Mouse (Mus musculus): ENCODE data around the gene Nmnat3.
"Not testable (repeated sequence)": the region's sequence is repeated elsewhere in the genome, so short reads cannot be mapped to it uniquely, and the experiment has no call there.

The Nmnat3 gene

DNA sequence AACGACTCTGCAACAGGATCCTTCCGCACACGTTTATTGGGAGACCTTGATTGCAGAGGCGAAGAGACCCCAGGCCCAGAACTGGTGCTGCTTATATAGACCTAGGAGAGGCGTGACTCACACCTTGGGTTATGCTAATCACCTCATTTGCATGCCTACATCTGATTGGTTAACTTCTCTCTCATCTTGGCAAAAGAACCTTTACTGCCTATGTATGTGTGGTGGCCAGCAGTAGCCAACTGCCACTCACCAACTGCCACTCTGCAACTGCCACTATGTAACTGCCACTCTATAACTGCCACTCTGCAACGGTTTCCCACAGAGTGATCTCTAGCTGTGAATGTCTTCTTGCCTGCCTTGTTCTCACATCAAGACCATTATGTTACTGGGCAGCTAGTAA lies at the start of gene Nmnat3:
TSS of gene Nmnat3 (plus strand) at position 301 of the 400 bp plus-strand sequence.
- DNase-seq (ENCODE audit: low read depth, low spot score) = not testable (repeated sequence)

DNA sequence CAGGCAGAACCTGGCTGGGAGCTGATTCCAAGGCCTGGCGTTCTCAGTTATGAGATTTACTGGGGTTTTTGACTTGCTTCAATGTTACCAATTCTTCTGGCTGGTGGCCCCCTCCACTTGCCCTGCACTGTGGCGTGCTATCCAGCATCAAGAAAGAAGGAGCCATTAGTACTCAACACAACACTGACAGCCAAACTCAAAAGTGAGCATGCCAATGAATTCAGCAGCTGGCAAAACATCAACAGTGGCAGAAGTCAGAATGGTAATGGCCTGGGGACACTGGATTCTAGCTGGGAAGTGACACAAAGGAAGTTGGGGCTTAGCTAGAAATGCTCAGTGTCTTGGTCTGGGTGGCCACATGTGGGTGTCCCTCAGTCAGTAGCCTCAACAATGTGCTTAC lies 43.8 kb upstream of the Nmnat3 start:
- DNase-seq (ENCODE audit: low read depth, low spot score) = no peak

DNA sequence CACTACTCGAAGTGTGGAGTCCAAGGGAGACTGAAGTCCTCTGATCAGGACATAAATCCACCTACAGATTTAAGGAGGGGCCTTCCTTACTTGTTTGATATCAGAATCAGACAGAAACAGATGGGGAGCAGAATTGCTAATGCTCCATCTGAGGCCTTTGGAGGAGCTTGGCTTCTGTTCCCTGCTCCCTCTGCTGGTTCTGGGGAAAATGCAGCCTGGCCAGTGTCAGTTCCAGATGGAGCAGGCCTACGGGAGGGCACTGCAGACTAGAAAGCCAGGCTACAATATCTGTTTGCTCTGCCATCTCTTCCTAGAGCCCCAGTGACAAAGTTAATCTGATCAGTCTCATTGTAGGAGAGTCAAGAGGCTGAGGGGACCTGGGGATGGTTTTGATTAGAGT lies 43.0 kb upstream of the Nmnat3 start:
- peak; percentile 36 for DNase-seq (ENCODE audit: low read depth, low spot score)

DNA sequence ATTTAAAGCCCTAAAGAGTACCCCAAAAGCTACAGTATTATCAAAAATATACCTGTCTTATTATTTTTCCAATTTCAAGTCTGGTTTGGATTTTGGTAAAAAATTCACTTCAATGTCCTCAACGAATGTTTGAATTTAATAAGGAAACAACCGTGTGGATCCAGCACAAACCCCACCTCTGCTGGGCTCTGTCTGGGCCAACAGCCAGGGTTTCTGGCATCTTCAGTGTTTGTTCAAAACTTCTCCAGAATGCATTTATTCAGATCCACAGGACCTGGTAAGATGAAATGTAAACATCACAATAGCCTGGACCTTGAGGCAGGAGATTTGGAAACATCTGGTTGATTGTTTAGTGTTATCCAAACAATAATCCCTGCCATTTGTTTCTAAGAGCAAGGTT lies 42.0 kb upstream of the Nmnat3 start:
- no peak for DNase-seq (ENCODE audit: low read depth, low spot score)

DNA sequence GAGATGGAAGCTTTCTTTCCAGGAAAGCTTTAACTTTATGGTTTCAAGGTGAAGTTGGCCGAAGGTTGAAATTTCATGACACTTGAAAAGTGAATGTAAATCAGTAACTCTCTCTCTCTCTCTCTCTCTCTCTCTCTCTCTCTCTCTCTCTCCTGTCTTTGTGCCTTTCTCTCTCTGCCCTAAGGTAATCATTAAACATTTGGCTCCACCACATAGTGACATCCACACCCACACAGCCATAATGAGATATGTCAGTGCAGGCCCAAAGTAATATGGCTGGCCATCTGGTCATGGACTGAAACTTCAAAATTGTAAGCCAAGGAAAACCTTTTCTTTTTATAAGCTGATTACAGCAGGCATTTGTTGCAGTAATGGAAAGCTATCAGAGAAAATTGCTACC lies 40.9 kb upstream of the Nmnat3 start:
- no peak for DNase-seq (ENCODE audit: low read depth, low spot score)

DNA sequence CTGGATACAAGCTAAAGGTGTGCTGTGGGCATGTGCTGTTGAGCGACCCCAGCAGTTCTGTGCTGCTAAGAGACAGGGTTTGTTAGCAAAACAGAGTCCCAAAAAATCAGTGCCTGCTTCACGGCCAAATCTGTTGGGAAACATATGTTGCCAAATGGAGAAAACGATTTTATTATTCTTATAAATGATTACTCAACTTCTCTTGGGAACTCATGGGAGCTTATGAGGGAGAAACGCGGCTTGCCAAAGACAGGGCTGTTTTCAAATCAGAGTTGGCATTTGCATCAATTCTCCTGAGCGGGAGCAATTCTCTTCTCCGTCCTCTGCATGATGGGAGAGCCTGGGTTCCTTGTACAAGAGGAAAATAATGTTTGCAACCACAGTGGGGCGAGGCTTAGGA lies 27.0 kb upstream of the Nmnat3 start:
- DNase-seq (ENCODE audit: low read depth, low spot score) = peak; percentile 21

DNA sequence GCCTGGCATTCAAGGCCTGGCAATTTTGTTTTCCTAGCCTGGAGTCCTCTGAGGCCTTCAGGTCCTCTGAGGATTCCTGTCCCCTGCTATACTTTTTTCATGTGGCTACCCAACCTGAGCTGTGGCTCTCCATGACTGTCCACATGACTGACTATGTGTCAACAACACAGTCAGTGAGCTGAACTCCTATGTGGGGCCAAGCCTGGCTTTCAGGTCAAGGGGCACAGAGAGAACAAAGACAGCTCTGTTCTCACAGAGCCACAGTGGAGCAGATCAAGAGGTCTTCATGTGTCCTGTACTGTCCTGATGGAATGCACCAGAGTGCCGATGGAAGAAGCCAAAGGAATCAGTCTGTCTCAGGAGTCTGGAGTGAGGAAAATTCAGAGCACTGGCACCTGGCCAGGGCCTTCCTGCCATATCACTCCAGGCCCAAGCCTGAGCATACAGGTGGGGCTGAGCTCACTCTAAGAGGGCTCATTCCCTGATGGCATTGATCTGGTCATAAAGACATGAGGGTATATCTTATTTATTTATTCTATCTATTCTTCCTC lies 25.7 kb upstream of the Nmnat3 start:
- no peak for DNase-seq (ENCODE audit: low read depth, low spot score)

DNA sequence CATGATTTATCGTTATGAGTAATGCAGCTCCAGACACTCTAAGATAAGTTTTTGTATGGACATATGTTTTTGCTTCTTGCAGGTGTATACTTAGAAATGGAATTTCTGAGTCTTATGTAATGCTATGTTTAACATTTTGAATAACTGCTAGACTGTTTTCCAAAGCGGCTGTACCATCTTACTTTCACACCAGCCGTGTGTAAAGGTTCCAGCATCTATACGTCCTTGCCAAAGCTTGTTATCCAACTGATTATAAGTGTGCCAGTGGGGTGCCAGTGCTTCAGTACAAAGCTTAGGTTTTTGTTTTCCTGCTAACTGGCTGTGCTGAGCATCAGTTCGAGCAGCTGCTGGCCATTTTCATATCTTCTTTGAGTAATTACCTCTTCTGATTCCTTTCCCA lies 22.3 kb upstream of the Nmnat3 start:
- peak; percentile 53 for DNase-seq (ENCODE audit: low read depth, low spot score)

DNA sequence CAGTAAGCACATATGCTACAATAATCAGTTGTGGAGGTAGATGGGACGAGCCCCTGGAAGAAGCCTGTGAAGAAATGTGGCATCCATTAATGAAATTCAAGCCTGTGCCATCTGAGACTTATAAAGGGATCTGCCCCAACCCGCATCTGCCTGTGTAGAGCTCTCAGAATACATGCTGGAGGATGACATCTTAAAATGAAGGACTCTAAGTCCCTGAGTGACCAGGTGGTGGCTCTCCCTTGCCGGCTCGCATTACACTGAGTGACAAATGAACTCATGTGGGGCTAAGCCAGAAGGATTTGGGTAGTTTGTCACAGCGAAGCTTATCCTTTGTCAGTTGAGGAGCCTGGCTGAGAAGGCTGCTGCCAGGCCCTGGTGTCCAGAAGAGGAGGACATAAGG lies 14.5 kb upstream of the Nmnat3 start:
- no peak for DNase-seq (ENCODE audit: low read depth, low spot score)

DNA sequence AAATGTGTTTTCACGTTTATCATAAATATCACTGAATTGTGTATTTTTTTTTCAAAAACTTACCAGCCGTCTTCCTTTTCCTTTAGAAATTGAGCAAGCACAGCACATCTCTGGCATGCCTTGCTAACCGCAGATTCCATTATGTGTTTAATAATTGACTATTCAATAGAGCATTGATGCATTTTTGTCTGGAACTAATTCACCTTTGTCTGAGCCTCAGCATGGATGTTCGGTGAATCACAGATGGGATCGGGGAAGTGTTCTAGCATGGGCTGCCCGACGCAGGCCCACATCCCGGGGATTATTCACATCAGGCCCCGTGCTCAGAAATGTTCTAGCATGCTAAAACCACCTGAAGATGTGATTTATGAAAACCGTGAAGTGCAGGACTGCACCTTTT lies 12.2 kb upstream of the Nmnat3 start:
- no peak for DNase-seq (ENCODE audit: low read depth, low spot score)

DNA sequence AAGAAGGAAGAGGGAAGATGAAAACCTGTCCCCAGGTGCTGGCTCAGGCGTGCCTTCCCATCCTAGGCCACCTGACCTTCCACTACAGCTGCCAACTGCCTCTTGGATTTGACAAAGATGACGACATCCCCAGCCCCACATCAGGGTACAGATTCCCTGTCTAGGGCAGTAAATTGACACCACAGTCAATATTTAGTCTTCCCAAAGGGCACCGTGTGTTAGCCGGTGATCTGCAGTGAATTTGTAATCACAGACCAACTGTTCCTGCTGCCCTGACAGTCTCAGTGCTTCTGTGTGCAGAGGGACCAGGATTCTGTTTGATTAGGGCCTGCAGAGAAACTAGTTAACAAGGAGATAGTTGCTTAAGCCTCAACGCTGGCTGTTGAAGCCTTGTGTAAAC lies 7.1 kb upstream of the Nmnat3 start:
- DNase-seq (ENCODE audit: low read depth, low spot score) = no peak

DNA sequence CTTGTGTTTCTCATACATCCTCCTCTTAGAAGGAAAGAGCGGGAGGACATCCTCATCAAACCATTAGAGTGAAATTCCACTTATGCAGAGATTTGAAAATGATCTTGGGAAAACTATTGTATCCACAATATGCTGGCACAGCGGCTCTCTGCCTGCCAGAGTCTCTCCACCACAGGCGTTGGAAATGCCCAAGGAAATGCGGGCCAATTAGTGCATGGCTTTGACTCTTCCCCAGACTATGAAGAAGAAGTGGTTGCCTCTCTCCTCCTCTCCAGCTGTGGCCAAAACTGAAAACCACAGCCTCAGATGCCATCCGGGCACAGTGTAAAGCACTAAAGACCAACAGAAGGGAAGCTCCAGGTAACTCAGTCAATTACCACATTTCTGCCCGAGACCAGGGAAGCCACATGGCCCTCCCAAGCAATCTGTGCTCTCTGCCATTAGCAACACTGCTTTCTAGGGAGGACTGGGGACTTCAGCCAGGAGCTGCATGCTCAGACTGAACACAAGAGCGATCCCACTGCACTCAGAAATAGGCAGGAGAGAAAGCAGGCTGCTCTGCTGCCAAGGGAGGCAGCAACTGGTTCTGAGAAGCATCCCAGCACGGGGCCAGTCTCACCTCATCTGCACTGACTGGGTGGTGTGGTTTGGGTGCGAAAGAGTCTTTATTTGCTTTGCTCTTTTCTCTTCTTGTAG lies 1.5 kb upstream of the Nmnat3 start:
- DNase-seq (ENCODE audit: low read depth, low spot score) = no peak

DNA sequence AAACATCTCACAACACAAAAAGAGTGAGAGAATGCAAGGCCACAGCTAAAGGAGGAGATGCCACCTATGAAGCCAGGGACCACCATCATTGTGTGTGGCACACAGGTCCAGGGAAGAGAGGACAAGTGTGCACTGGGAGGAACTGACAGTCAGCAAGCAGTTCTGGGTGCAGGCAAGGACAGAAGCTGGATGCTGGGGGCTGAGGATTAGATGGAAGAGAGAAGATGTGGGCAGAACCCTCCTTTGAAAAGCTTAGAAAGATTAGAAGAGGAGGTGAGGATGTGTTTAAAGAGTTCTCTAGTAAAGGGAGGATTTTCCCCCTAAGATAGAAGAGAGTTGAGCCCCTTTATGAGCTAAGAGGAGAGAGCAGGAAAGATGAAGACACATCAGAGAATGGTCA lies 2.4 kb downstream of the Nmnat3 start:
- DNase-seq (ENCODE audit: low read depth, low spot score) = no peak

DNA sequence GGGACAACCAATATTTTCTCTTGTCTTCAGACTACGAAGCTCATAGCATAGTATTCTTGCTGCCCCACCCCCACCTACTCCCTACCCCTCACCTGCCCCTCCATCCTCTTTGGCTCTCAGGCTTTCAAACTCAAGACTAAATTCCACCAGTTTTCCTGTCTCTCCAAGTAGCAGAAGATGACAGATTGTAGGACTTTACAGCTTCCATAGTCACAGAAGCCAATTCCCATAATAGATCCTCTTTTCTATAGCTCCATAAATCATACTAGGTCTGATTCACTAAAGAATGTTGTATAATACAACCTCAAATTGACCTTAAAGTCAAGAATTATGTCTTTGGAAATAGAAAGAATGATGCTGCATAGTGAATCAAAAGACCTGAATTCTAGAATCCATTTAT lies 3.4 kb downstream of the Nmnat3 start:
- no peak for DNase-seq (ENCODE audit: low read depth, low spot score)

DNA sequence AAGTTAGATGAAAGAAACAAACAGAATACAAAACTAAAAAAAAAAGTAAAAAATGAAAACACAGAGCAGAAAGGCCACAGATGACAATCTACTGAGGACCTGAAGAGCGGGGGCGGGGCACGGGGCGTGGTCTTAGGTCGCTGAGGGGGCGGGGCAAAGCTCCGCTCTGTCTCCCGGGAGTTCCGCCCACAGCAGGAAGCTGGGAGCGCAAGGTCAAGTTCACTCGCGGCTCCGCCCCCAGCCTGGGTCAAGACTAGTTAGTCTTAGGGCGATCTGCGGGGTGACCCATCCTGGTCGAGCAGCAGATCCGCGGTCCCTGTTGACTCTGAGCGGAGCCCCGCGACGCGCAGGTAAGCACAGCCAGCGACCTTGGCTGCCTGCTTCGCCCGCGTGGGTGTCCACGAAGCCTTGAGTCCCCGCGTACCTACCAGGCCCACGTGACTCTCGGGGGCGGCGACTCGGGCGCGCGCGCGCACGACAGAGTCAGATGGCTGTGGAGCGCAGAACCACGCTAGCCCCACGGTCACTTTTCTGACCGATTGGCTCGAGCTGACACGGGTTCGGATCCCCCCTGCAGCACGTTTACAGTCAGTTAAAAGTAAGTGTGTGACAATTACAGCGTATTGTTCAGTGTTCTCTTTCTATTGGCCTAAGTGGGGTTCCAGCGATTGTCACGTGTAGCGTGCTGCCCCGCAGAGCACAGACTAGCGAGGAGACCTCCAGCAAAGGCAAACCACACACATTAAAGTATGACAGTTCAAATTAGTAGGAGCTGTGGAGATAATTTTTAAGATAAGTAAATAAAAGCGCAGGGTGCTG lies 9.4 kb downstream of the Nmnat3 start:
- DNase-seq (ENCODE audit: low read depth, low spot score) = peak; percentile 68

DNA sequence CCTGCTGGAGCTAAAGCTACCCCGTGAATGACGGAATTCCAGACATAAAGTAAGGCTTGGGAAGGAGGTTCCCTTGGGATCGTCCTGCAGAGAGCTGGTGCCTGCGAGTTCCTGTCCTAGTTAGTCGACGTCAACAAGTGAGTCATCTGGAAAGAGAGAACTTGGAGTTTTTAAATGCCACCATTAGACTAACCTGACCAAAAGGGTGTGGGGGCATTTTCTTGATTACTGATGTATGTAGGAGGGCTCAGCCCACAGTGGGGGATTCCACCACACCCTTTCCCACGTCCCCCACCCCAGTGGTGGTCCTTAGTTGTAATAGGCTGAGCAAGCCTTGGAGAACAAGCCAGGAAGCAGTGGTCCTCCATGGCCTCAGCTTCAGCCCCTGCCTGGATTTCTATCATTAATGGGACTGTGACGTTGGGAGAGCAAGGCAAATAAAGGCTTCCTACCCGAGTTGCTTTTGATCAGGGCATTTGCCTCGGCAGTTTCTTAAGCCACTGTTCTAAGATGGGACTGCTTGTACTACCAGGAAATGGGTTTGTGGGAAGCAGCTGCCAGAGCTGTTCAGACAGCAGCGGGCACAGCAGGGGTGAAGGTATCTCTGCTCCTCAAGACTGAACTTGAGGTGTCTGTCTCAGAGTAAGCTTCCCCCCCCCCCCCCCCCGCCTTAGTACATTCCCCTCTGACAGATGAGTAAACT lies 10.2 kb downstream of the Nmnat3 start:
- DNase-seq (ENCODE audit: low read depth, low spot score) = no peak

DNA sequence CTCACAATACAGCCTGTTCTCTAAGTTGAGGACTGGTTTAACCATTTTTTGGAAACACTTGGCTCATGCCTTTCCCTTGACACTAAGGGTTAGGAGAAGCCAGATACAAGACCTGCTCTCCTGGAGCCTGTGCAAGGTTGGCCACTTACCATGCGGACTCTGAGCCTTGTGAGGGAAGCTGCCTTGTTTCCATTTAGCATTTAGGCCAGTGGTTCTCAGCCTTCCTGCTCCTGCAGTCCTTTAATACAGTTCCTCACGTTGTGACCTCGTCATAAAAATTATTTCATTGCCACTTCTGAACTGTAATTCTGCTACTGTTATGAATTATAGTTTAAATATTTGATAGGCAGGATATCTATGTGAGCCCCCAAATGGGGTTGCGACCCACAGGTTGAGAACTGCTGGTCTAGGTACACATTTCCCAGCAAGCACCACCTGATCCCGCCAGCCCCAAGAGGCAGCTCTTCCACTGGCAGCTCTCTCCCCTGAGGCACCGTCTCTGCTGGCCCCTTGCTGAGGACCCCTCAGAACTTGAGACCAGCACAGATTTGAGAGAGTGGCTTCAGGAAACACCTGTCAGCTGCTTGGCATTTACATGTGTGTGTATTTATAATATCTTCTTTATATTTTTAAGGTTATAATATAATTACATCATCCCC lies 10.8 kb downstream of the Nmnat3 start:
- no peak for DNase-seq (ENCODE audit: low read depth, low spot score)

DNA sequence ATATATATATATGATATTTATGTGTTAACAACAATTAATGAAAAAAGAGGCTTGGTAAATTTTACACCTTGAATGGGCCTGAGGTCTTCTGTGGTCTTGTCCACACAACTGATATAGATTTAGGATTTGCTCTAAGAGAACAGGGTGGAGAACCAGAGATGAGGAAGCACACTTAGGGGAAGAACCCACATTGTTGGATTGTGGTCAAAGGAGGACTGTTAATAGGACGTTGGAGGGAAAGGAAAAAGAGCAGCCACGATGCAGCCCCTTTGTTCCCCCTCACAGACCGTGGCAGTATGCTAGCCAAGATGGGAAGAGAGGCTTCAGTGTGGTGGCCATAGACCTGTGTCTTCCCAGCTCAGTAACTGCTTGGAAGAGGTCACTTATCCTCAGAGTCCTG lies 11.5 kb downstream of the Nmnat3 start:
- DNase-seq (ENCODE audit: low read depth, low spot score) = no peak

DNA sequence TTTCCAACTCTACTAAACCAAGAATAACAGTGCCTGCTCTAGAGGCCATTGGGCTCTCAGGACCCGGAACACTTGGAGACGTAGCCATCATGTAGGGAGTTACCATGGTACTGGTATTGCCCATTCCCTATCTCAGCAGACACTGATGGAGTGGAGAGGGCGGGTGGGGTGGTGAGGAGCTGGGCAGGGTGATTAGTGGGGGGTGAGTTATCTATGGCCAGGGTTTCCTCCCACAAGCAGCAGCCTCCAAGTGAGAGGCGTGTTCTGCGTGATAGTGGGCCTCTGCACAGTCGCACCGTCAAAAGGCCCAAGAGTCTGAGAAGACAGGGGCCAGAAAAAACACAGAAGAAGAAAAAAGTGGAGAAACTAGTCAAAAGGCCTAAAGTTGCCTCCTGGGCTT lies 12.0 kb downstream of the Nmnat3 start:
- DNase-seq (ENCODE audit: low read depth, low spot score) = no peak

DNA sequence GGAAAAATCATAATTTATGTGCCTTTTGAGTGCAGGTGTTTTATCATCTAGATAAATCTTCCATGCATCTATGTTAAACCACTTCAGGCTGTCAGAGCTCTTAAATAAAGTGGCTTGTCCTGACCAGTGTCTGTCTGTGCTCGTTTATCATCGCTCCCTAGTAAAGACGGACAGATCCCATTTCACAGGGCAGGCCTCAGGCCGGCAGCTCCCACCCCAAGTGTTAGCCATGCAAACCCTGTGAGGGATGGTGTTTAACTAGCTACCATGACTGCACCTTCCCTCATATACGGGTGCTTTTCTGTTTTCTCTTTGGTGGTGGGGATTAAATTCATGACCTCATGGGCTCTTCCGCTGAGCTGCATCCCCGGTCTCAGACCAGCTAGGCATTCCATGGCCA lies 13.3 kb downstream of the Nmnat3 start:
- no peak for DNase-seq (ENCODE audit: low read depth, low spot score)

DNA sequence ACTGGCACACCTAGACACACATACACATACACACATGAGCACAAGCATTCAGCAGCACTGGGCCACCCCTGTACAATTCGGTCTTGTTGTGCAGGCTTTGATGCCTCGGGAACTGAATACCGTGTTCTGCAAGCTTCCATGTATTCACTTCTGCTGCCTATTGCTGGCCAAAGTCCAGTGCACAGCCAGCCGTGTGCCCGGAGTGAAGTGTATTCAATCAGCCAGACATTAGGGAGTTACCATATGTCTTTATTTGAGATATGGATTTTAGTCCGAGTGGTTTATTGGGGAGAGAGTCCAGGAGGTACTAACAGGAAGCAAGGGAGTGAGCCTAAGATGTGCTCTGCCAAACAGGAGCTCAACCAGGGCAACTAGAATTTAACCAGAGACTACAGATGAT lies 19.8 kb downstream of the Nmnat3 start:
- no peak for DNase-seq (ENCODE audit: low read depth, low spot score)

All from telencephalon, adult 2 months (tissue).